Mouse (Mus musculus): ENCODE results near the gene Bmi1. TPM values are rescaled to one million over a fixed set of nuclear protein-coding genes. Genes with fewer than 3 reads are reported as not detected.

Bmi1 gene
- total and polyA plus RNA-seq, 3 experiments: 22.3 to 70.6 (median 59.2) TPM

DNA sequence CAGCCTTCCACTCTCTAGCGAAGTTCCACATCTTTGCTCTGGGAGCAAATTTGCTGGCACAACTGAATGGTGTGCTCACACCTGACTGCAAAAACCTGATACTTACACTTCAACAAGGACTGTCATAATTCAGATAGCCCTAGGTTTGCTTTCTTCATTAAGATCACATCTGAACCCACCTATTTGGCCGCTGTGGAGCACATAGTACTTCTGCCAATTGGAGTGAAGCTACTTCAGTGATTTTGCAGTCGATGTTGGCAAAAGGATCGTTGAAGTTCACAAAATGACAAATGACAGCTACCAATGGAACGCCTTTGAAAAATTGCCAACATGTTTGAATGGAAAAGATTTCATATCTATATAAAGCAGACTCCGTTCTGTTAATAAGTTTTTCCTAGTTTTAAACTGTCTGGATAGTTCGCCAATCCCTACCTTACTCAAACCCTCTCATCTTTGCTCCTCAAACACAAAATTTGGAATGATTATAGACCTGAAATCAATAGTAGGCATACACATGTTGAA is 18.9 kb downstream of the Bmi1 start:
- WGBS: 34% methylated on average over 7 of the region's 7 CpGs
- no peak overlapping the region for H3K27ac ChIP-seq
- H3K79me2 ChIP-seq (replicated peaks; ENCODE audit: control insufficient read depth, insufficient read depth, low read length): no peaks in the 10 kb centered on the region
- peaks cover 21% of the 10 kb centered on the region for H3K27me3 ChIP-seq (ENCODE audit: control insufficient read depth, insufficient read depth, low read length)
- no peak overlapping the region for H3K9ac ChIP-seq (ENCODE audit: low read depth, low read length)
- intact Hi-C loops (cut with DNase I): loop anchor here (2.0 to 10.0 kb wide), 2 partner anchors 17 to 579 kb away; no protein-coding TSS in a partner anchor
- no peaks in the 10 kb centered on the region for H3K36me3 ChIP-seq (ENCODE audit: control insufficient read depth, insufficient read depth, low read length)
- TF ChIP-seq EP300 (IDR thresholded peaks at IDR 0.05; ENCODE audit: insufficient read depth, low read depth, low read length) (no peak), POLR2A (IDR thresholded peaks at IDR 0.05; ENCODE audit: insufficient read depth, low read depth, low read length) (no peak)
- peaks cover 3% of the 10 kb centered on the region; the same call in 1 of the 2 replicates for H3K4me1 ChIP-seq (ENCODE audit: control insufficient read depth, insufficient read depth, low read length)
- H3K4me3 ChIP-seq: no peak overlapping the region
- no peak for DNase-seq

DNA sequence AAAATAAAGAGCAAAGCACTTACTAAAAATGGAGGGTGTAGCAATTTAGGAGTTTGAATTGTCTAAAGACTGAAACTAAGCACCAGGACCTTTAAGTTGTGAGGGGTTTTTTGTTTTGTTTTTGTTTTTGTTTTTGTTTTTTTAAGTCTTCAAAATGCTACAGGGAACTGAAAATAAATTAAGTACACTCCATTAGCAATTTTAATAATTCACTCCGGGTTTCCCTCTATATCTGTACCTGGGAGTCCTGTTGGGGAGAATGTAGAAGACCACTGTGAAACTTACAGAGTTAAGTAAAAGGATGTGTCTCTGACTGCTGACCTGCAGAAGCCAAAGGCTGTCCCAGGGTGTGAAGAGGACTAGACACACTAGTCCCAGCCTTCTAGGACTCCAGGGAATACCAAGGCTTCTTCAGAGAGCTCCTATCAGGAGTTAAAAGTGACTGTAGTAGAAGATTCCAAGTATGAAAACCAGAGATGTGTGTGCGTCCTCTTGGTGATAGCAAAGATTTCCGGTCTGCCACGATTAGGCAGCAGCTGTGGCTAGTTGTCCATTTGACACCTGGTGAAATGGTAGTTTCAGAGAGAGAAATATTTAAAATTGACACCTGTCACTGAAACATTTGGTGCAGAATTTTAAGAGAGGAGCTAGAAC is 20.9 kb downstream of the Bmi1 start:
- TF ChIP-seq CTCF (IDR thresholded peaks at IDR 0.05) (no peak), POLR2A (IDR thresholded peaks at IDR 0.05; ENCODE audit: insufficient read depth, low read depth, low read length) (no peak), EP300 (IDR thresholded peaks at IDR 0.05; ENCODE audit: insufficient read depth, low read depth, low read length) (no peak)
- intact Hi-C loops (cut with DNase I): loop anchor here (10.0 kb wide), 1 partner anchor 577 kb away; no protein-coding TSS in a partner anchor
- no peak overlapping the region for H3K27ac ChIP-seq
- H3K4me3 ChIP-seq: no peak overlapping the region
- H3K27me3 ChIP-seq (ENCODE audit: control insufficient read depth, insufficient read depth, low read length): peaks cover 18% of the 10 kb centered on the region
- DNase-seq: no peak
- no peaks in the 10 kb centered on the region for H3K79me2 ChIP-seq (replicated peaks; ENCODE audit: control insufficient read depth, insufficient read depth, low read length)
- H3K4me1 ChIP-seq (ENCODE audit: control insufficient read depth, insufficient read depth, low read length): peaks cover 3% of the 10 kb centered on the region; the same call in 1 of the 2 replicates
- H3K9ac ChIP-seq (ENCODE audit: low read depth, low read length): no peak overlapping the region
- 11% methylated on average over 4 of the region's 4 CpGs for WGBS
- H3K36me3 ChIP-seq (ENCODE audit: control insufficient read depth, insufficient read depth, low read length): no peaks in the 10 kb centered on the region

DNA sequence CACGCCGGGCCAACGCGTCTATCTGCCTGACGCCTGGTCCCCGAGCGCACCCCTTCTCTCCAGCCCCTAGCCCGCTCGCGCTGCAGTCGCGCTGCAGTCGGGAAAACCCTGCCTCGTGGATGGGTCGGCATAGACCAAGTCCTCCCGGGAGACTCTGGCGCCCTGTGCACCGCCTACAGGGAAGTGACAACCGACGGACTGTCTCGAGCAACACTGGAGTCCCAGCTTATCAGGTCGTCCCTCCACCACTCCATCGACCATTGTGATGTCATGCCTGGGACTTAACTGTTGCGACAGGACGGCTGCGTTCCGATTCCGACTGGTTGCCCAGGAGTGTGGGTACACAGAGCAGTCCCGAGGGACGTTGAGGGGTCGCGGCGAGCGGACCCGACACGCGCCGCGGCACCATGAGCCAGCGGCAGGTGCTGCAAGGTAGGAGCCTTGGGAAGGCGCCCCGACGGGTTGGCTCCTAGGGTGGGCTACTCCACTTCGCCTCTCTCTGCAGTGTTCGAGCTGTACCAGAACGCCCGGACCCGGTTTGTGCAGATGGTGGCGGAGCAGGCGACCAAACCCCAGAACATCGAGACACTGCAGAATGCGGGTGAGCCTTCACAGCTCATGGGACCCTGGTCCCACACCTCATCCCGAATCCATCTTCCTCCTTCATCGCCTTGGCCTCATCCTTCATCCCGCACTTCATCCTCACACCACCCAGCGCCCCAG is 22.0 kb downstream of the Bmi1 start:
- H3K36me3 ChIP-seq (ENCODE audit: control insufficient read depth, insufficient read depth, low read length): no peaks in the 10 kb centered on the region
- H3K79me2 ChIP-seq (replicated peaks; ENCODE audit: control insufficient read depth, insufficient read depth, low read length): no peaks in the 10 kb centered on the region
- peaks cover 18% of the 10 kb centered on the region for H3K27me3 ChIP-seq (ENCODE audit: control insufficient read depth, insufficient read depth, low read length)
- TF ChIP-seq EP300 (IDR thresholded peaks at IDR 0.05; ENCODE audit: insufficient read depth, low read depth, low read length) (no peak), CTCF (IDR thresholded peaks at IDR 0.05) (no peak), POLR2A (IDR thresholded peaks at IDR 0.05; ENCODE audit: insufficient read depth, low read depth, low read length) (no peak)
- H3K4me3 ChIP-seq: peak overlapping the region; percentile 19; the same call in 1 of the 2 replicates
- 0 out of 2 replicates have a peak, but pooled peaks cover 2% of the 10 kb centered on the region for H3K4me1 ChIP-seq (ENCODE audit: control insufficient read depth, insufficient read depth, low read length)
- peak; percentile 39 to 52 for DNase-seq
- no peak overlapping the region for H3K9ac ChIP-seq (ENCODE audit: low read depth, low read length)
- 2% methylated on average over 56 of the region's 56 CpGs for WGBS
- intact Hi-C loops (cut with DNase I): loop anchor here (10.0 kb wide), 1 partner anchor 576 kb away; no protein-coding TSS in a partner anchor
- H3K27ac ChIP-seq: no peak overlapping the region

DNA sequence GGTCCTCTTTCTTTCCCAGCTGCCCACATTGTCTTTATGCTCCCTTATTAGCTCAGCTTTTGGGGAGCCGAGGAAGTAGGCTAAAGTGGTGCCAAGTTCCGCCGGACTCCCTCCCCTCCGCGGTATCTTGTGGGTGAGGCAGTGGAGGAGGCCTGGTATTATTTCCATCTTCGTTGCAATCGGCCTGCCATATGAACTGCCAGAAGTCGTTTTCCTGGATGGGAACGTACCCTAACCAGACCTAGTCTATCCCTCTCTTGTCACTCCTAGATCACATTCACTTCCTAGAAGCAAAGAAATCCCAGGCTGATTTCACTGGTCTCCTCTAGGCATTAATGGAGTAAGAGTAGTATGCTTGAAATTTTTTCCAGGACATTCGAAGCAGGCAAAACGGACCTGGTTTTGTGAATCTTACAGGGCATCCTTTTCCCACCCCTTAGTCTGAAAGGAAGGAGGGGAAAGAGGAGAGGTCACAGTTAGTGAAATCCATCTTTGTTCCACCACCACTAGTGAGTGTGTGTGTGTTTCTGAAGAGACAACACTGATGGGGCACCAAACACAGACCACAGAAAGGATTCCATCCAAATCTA is 22.7 kb downstream of the Bmi1 start:
- no peak overlapping the region for H3K9ac ChIP-seq (ENCODE audit: low read depth, low read length)
- H3K79me2 ChIP-seq (replicated peaks; ENCODE audit: control insufficient read depth, insufficient read depth, low read length): no peaks in the 10 kb centered on the region
- no peak overlapping the region for H3K27ac ChIP-seq
- peaks cover 18% of the 10 kb centered on the region for H3K27me3 ChIP-seq (ENCODE audit: control insufficient read depth, insufficient read depth, low read length)
- H3K4me3 ChIP-seq: no peak overlapping the region
- no peaks in the 10 kb centered on the region for H3K36me3 ChIP-seq (ENCODE audit: control insufficient read depth, insufficient read depth, low read length)
- TF ChIP-seq POLR2A (IDR thresholded peaks at IDR 0.05; ENCODE audit: insufficient read depth, low read depth, low read length) (no peak), EP300 (IDR thresholded peaks at IDR 0.05; ENCODE audit: insufficient read depth, low read depth, low read length) (no peak), CTCF (IDR thresholded peaks at IDR 0.05) (no peak)
- H3K4me1 ChIP-seq (ENCODE audit: control insufficient read depth, insufficient read depth, low read length): 0 out of 2 replicates have a peak, but pooled peaks cover 2% of the 10 kb centered on the region
- 4% methylated on average over 11 of the region's 11 CpGs for WGBS
- no peak for DNase-seq
- intact Hi-C loops (cut with DNase I): loop anchor here (10.0 kb wide), 1 partner anchor 575 kb away; no protein-coding TSS in a partner anchor

DNA sequence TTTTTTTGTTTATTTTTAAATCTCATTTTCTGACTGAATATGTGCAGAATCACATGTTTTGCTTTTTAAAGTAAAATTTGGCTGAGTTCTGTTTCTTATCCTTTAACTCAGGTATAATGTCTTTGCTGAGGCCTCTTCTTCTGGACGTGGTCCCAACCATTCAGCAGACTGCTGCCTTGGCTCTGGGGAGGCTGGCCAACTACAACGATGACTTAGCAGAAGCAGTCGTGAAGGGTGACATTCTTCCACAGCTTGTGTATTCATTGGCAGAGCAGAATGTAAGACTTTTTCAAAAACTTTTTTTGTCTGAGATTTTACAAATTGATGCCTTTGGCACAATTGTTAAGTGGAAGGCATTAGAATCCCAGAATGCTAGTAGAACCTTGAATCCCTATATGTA is 33.5 kb downstream of the Bmi1 start:
- DNase-seq: no peak
- no peaks in the 10 kb centered on the region for H3K27me3 ChIP-seq (ENCODE audit: control insufficient read depth, insufficient read depth, low read length)
- H3K4me1 ChIP-seq (ENCODE audit: control insufficient read depth, insufficient read depth, low read length): no peaks in the 10 kb centered on the region
- no peak overlapping the region for H3K27ac ChIP-seq
- WGBS: 43% methylated on average over 3 of the region's 3 CpGs
- no peak overlapping the region for H3K4me3 ChIP-seq
- intact Hi-C loops (cut with DNase I): no loop called here
- no peaks in the 10 kb centered on the region for H3K36me3 ChIP-seq (ENCODE audit: control insufficient read depth, insufficient read depth, low read length)
- TF ChIP-seq CTCF (IDR thresholded peaks at IDR 0.05): no peak
- no peak for TF ChIP-seq POLR2A (IDR thresholded peaks at IDR 0.05; ENCODE audit: insufficient read depth, low read depth, low read length)
- no peak for TF ChIP-seq EP300 (IDR thresholded peaks at IDR 0.05; ENCODE audit: insufficient read depth, low read depth, low read length)
- no peak overlapping the region for H3K9ac ChIP-seq (ENCODE audit: low read depth, low read length)
- no peaks in the 10 kb centered on the region for H3K79me2 ChIP-seq (replicated peaks; ENCODE audit: control insufficient read depth, insufficient read depth, low read length)
